Mouse (Mus musculus): ENCODE measurements around the gene Col18a1. TPM values are rescaled to one million over a fixed set of nuclear protein-coding genes. Genes with fewer than 3 reads are reported as not detected.
A peak's percentile ranks its signal among the peaks of the same experiment; 100 is the strongest.

Gene Col18a1
- polyA plus RNA-seq, 1 experiment from 2014 or later: 147 TPM

DNA sequence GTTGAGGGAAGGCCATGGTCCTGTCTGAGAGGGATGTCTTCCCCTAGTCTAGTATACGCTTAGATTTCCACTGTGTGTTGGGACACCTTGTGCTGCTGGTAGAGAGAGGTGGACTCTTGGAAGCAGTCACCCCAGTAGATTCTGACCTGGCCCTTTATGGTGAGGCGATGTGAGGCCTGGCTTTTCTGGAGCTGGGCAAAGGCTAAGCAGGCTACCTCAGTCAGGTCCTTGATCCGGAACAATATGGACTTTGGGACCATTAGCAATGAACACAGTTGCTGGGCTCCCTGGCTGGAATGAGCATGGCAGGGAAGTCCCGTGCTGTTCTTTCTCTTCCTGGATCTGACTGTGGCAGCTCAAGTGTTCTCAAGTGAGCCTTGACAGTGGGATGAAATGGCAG, 136.6 kb downstream of the Col18a1 start:
- DNase-seq (ENCODE audit: extremely low spot score, low spot score): no peak
- peaks cover 25% of the 10 kb centered on the region for H3K27me3 ChIP-seq (ENCODE audit: poor library complexity, severe bottlenecking)
- H3K27ac ChIP-seq: no peak overlapping the region
- WGBS: 89% methylated on average over 4 of the region's 4 CpGs
- no peaks in the 10 kb centered on the region for H3K9me3 ChIP-seq
- peaks cover 24% of the 10 kb centered on the region for H3K4me1 ChIP-seq
- no peaks in the 10 kb centered on the region for H3K36me3 ChIP-seq (replicated peaks)
- H3K4me3 ChIP-seq: no peak overlapping the region

DNA sequence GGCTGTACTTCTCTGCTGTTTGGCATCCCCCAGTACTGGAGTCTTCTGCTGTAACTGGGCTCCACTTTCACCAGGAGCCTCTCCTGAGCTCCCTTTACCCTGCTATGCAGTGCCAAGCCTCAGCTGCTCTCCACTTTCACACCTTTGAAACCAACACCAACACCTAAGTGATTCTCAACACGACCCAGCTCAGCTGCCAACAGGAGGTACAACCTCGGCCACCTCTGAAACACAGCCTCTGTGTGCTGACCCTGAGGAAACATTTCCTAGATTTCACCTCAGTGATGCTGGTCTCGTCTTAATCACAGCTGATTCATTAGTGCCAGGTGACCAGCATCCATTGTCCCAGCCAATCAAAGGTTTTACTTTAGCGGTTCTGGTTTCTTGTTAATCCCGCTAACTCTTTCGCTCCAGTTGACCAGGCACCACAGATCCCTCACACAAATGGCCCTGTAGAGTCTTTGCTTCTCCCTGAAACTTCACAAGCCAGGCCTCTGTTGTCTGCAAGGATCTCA, 137.5 kb downstream of the Col18a1 start:
- 81% methylated on average over 6 of the region's 6 CpGs for WGBS

DNA sequence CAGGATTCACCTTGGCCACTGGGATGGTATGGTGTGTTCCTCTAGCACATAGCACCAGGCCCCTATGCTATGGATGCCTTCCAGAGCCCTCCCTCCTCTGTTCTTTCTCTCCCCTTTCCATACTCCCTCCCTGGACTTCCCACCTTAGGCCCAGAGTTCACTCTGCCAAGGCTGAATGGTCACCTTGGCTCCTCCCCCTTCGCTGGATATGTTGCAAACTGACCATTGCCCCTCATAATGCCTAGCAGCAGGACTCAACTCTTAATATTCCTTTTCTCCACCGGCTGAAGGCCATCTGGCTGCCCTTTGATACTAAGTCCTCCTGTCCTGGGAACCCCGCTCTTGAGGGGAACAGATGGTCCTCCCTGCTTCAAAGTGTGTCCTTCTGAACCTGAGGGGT, 139.4 kb downstream of the Col18a1 start:
- Histone ChIP-seq H3K4me3 (no peak overlapping the region), H3K36me3 (replicated peaks) (no peaks in the 10 kb centered on the region), H3K27ac (no peak overlapping the region), H3K27me3 (ENCODE audit: poor library complexity, severe bottlenecking) (peaks cover 25% of the 10 kb centered on the region), H3K4me1 (peaks cover 3% of the 10 kb centered on the region), H3K9me3 (no peaks in the 10 kb centered on the region)
- DNase-seq (ENCODE audit: extremely low spot score, low spot score): no peak
- 78% methylated on average over 3 of the region's 3 CpGs for WGBS

More for the DNA sequence above, 137.5 kb downstream of the Col18a1 start:
- H3K27ac ChIP-seq: no peak overlapping the region
- H3K4me3 ChIP-seq: no peak overlapping the region
- peaks cover 15% of the 10 kb centered on the region for H3K4me1 ChIP-seq
- DNase-seq (ENCODE audit: extremely low spot score, low spot score): no peak
- H3K27me3 ChIP-seq (ENCODE audit: poor library complexity, severe bottlenecking): peaks cover 25% of the 10 kb centered on the region
- H3K36me3 ChIP-seq (replicated peaks): no peaks in the 10 kb centered on the region
- no peaks in the 10 kb centered on the region for H3K9me3 ChIP-seq

DNA sequence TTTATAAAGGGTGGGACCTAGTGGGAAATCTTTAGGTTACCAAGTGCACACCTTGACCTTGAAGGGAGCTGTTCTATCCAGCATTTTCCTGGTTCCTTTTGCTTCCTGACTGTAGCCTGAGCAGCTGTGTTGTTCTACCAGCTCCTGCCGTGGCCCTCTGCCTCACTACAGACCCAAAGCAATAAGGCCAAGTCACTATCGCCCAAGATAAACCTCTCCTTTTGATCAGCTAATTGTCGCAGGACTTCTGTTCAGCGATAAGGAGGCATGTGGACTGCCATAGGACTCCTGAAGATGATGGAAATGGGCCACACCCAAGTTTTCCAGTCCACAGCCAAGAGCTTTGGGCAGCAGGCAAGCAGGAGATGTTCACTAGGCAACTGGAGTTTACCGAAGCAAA, 142.1 kb downstream of the Col18a1 start:
- WGBS: 88% methylated on average over 5 of the region's 5 CpGs
- Histone ChIP-seq H3K4me1 (peaks cover 5% of the 10 kb centered on the region), H3K9me3 (no peaks in the 10 kb centered on the region), H3K27ac (no peak overlapping the region), H3K36me3 (replicated peaks) (no peaks in the 10 kb centered on the region), H3K4me3 (no peak overlapping the region), H3K27me3 (ENCODE audit: poor library complexity, severe bottlenecking) (0 out of 2 replicates have a peak, but pooled peaks cover 4% of the 10 kb centered on the region)
- no peak for DNase-seq (ENCODE audit: extremely low spot score, low spot score)

DNA sequence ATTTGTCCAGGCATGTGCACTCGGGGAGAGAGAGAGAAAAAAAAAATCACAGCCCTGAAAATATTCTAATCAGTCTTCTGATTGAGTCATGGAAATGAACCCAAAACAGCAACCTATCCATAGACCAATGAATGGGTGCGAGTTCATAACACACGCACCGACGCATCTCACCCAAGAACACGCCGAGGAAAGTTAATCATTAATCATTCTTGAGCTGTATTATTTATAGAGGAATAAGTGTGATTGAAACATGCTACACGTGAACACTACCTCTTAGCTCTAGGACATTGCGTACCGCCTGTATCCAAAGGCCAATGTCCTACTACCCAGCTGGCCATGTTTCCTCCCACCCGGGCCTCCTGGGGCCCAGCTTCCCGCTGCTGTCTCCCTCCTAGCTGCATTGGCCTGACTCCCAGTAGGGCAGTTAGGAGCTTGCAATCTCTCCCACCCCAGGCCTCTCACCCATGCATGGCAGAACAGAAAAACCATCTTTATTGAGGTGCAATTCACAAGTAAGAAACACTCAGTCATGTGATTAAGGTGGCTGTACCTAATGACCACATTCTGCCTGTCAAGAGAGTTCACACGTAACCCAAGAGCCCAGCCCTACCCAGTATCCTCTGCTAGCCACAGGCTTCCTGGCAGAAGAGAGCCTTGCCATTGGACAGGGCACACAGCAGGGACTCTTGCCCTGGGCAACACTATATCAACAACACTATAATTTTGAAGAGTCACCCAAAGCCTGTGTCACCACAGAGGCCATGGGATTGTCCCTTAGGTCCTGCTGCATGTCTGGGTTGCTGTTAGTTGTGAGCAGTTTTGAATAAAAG, 143.8 kb downstream of the Col18a1 start:
- Histone ChIP-seq H3K4me1 (peaks cover 5% of the 10 kb centered on the region), H3K9me3 (no peaks in the 10 kb centered on the region), H3K4me3 (no peak overlapping the region), H3K27ac (no peak overlapping the region), H3K27me3 (ENCODE audit: poor library complexity, severe bottlenecking) (0 out of 2 replicates have a peak, but pooled peaks cover 4% of the 10 kb centered on the region), H3K36me3 (replicated peaks) (no peaks in the 10 kb centered on the region)
- WGBS: 90% methylated on average over 13 of the region's 13 CpGs
- no peak for DNase-seq (ENCODE audit: extremely low spot score, low spot score)

DNA sequence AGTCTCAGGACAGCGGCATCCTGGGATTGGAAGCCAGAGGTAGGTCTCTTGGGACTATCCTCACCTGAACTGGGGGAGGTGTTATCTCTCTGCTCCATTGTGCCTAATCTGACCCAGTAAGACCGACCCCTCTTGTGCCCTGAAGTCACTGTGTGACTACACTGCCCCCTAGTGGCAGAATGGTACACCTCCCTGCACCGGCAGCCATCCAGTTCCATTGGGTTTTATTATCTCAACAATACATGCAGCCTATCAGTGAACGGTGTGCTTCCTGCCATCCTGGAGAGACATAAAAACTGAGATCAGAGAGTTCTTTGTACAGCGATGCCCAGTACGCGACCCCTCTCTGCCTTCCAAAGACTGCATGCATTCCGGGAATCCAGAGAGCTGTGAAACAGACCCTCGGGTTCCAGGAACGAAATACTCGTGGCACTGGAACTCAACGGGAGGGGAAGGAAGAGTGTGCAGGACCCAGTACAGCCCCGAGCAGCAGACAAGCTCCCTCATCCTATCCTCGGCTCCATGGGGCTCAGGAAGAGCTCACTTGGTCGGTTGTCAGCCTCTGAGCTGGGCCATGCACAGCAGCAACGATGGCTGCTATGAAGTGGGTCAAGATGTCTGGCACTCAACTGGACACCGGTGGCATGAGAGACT, 144.8 kb downstream of the Col18a1 start:
- no peaks in the 10 kb centered on the region for H3K36me3 ChIP-seq (replicated peaks)
- no peaks in the 10 kb centered on the region for H3K9me3 ChIP-seq
- 40% methylated on average over 17 of the region's 17 CpGs for WGBS
- peak; percentile 84 for DNase-seq (ENCODE audit: extremely low spot score, low spot score)
- H3K4me3 ChIP-seq: peak overlapping the region; percentile 26
- no peak overlapping the region for H3K27ac ChIP-seq
- 0 out of 2 replicates have a peak, but pooled peaks cover 4% of the 10 kb centered on the region for H3K27me3 ChIP-seq (ENCODE audit: poor library complexity, severe bottlenecking)
- peaks cover 5% of the 10 kb centered on the region for H3K4me1 ChIP-seq

DNA sequence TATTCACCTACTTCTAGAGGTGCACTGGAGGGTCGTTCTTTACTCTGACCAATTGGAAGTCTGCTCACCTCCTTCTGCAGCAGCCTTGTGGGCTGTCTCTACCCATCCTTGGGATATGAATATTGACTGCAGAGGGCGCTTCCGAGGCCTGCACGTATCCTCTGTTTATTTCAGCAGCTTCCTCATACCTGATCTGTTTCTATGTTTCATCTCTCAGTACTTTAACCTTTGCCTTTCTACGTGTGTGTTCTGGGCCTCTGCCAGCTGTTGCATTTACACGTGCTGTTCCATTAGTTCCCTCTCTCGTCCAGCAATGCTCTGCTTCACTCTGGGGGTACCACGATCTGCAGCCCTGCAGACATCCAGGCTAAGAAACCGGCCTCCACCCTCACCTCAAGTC, 148.7 kb downstream of the Col18a1 start:
- WGBS: 82% methylated on average over 9 of the region's 9 CpGs
- 0 out of 2 replicates have a peak, but pooled peaks cover 3% of the 10 kb centered on the region for H3K27me3 ChIP-seq (ENCODE audit: poor library complexity, severe bottlenecking)
- peaks cover 5% of the 10 kb centered on the region for H3K4me1 ChIP-seq
- no peaks in the 10 kb centered on the region for H3K9me3 ChIP-seq
- H3K27ac ChIP-seq: no peak overlapping the region
- no peak overlapping the region for H3K4me3 ChIP-seq
- H3K36me3 ChIP-seq (replicated peaks): no peaks in the 10 kb centered on the region
- DNase-seq (ENCODE audit: extremely low spot score, low spot score): no peak

DNA sequence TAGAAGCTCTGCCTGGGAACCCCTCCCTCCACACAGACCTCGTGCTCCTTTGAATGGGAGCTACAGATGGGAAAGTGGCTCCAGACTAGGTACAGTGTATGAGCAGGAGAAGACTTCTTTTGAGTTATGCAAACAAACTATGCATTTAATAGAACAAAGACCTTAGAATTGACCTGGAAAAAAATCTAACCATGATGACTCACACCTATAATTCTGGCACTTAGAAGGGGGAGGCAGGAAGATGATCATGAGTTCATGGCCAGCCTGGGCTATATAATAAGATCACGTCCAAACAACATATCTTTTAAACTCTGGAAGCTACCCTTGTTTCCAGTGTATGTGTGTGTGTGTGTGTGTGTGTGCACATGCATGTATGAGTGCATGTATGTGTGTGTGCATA, 149.3 kb downstream of the Col18a1 start:
- whole genome bisulfite sequencing: 81% methylated on average over 2 of the region's 2 CpGs
- Histone ChIP-seq H3K27me3 (ENCODE audit: poor library complexity, severe bottlenecking) (no peaks in the 10 kb centered on the region), H3K36me3 (replicated peaks) (no peaks in the 10 kb centered on the region), H3K9me3 (no peaks in the 10 kb centered on the region), H3K27ac (no peak overlapping the region), H3K4me1 (peaks cover 5% of the 10 kb centered on the region), H3K4me3 (no peak overlapping the region)
- no peak for DNase-seq (ENCODE audit: extremely low spot score, low spot score)

DNA sequence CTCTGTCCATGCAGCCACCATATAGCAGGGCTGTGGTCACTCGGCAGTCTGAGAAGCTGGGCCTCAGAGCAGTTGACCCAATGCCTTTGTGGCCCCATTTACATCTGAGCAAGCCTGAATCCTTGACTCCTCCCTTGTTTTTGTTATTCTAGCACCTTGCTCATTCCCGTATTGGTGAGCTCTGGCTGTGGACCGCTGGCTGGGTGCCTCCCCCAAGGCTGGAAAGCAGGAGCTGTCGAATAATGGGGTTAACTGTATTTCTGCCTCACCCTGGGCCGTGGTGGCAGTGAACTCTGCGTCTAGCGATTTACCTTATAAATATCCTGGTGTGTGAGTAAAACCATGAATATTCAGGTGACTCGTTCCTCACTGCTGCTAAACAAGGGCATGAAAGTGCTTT, 149.8 kb downstream of the Col18a1 start:
- no peak for DNase-seq (ENCODE audit: extremely low spot score, low spot score)
- Histone ChIP-seq H3K4me3 (no peak overlapping the region), H3K9me3 (no peaks in the 10 kb centered on the region), H3K27me3 (ENCODE audit: poor library complexity, severe bottlenecking) (no peaks in the 10 kb centered on the region), H3K36me3 (replicated peaks) (no peaks in the 10 kb centered on the region), H3K27ac (no peak overlapping the region), H3K4me1 (peaks cover under 1% of the 10 kb centered on the region)
- WGBS: 56% methylated on average over 8 of the region's 8 CpGs

DNA sequence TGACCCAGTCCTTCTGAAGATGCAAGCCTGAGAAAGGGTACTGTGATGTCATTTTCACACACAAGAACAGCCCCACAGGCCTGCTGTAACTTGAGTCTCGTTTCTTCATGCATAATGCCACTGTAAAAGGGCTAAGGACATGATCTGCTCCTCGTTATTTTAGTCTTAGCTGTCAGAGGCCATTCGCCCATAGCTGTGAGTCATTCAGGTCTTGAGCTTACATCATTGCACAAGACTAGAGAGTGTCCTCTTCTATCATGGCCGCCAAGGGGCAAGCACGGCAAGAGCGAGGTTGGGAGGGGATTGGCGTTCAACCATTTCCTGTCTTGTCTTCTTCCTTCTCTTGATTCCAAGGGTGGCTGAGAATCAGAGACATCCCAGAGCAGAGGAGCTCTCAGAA, 150.3 kb downstream of the Col18a1 start:
- no peaks in the 10 kb centered on the region for H3K27me3 ChIP-seq (ENCODE audit: poor library complexity, severe bottlenecking)
- 90% methylated on average over 7 of the region's 7 CpGs for WGBS
- no peak for DNase-seq (ENCODE audit: extremely low spot score, low spot score)

DNA sequence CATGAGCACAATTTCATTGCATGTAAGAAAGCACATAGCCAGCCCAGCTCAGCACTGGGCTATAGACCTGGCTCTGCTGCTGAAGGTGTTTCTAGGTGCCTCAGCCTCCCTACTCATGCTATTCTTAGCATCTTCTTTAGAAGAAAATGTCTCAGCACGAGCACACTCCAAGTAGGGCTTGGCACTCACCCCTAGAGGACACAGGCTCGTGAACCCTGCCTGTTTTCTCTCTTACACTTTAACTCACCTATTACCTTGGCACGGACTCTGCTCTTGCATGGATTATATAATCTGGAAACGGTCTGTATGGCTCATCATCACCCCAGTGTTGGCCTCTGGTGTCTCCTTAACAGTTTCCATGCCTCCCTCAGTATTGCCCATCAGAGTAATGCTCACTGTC, 154.7 kb downstream of the Col18a1 start:
- 86% methylated on average over 4 of the region's 4 CpGs for WGBS
- no peaks in the 10 kb centered on the region for H3K9me3 ChIP-seq
- no peak overlapping the region for H3K4me3 ChIP-seq
- H3K4me1 ChIP-seq: peaks cover 20% of the 10 kb centered on the region
- no peak for DNase-seq (ENCODE audit: extremely low spot score, low spot score)
- no peaks in the 10 kb centered on the region for H3K27me3 ChIP-seq (ENCODE audit: poor library complexity, severe bottlenecking)
- no peaks in the 10 kb centered on the region for H3K36me3 ChIP-seq (replicated peaks)
- H3K27ac ChIP-seq: no peak overlapping the region

More for the DNA sequence above, 150.3 kb downstream of the Col18a1 start:
- Histone ChIP-seq H3K9me3 (no peaks in the 10 kb centered on the region), H3K27ac (no peak overlapping the region), H3K36me3 (replicated peaks) (no peaks in the 10 kb centered on the region), H3K4me3 (no peak overlapping the region), H3K4me1 (no peaks in the 10 kb centered on the region)

DNA sequence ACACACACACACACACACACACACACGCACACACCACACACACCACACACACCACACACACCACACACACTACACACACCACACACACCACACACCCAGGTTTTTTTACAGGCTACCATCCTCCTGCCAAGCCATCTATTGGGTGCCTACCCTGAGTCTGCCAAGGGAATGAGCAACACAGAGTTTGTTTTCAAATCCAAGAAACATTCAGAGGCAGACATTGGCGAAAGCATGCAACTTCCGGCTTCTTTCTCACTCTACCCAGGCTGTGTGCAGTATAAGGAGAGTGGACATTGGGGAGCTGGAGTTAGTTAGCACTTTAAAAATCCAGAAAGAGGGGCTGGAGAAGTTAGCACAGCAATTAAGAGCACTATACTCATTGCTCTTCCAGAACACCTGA, 157.7 kb downstream of the Col18a1 start:
- WGBS: 86% methylated on average over 3 of the region's 3 CpGs
- DNase-seq (ENCODE audit: extremely low spot score, low spot score): no peak
- H3K27ac ChIP-seq: peak overlapping the region; percentile 81

DNA sequence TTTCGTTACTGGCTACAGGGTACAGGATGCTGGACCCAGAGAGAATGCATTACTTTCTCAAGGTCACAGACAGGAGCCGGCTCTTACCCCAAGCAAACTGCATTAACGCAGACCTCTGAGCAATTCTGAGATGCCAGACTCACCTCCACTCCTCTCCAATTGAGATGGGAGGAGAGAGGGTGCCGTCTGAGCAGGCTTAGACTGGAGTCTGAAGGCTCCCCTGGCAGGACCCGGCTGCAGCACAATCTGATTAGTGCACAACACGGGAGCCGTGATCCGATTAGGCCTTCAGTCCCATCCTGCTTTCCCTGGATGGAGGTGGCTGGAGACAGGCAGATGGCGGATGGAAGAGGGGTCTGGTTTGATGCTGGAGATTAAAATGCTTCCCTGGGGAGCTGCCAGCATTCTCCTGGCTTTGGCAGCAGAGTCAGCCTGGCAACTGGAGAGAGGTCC, 158.2 kb downstream of the Col18a1 start:
- H3K27me3 ChIP-seq (ENCODE audit: poor library complexity, severe bottlenecking): no peaks in the 10 kb centered on the region
- peak overlapping the region; percentile 81 for H3K27ac ChIP-seq
- WGBS: 21% methylated on average over 9 of the region's 9 CpGs
- H3K4me3 ChIP-seq: no peak overlapping the region
- H3K9me3 ChIP-seq: no peaks in the 10 kb centered on the region
- DNase-seq (ENCODE audit: extremely low spot score, low spot score): peak; percentile 33
- H3K36me3 ChIP-seq (replicated peaks): no peaks in the 10 kb centered on the region
- H3K4me1 ChIP-seq: peaks cover 36% of the 10 kb centered on the region

More for the DNA sequence above, 157.7 kb downstream of the Col18a1 start:
- Histone ChIP-seq H3K36me3 (replicated peaks) (no peaks in the 10 kb centered on the region), H3K9me3 (no peaks in the 10 kb centered on the region), H3K4me3 (no peak overlapping the region), H3K27me3 (ENCODE audit: poor library complexity, severe bottlenecking) (no peaks in the 10 kb centered on the region), H3K4me1 (peaks cover 36% of the 10 kb centered on the region)

Measured in forebrain, embryonic 10.5 days (tissue).